Mouse (Mus musculus) hindbrain, embryonic 14.5 days (tissue): Measurements from ENCODE around the gene Rpl39. TPM values are rescaled to one million over a fixed set of nuclear protein-coding genes. Genes with fewer than 3 reads are reported as not detected.
A peak's percentile ranks its signal among the peaks of the same experiment; 100 is the strongest.

Experiments
- ATAC-seq: fragments of 200-750 bp; cut with Nextera tagmentation; 2 replicates; pipeline ENCODE4 v1.8.0; 2017; ENCODE audit warnings: moderate number of reproducible peaks, mild to moderate bottlenecking, moderate TSS enrichment, moderate library complexity; ENCODE audit not compliant: low FRiP score
- DNase-seq: peaks from one replicate; pipeline ENCODE4 v3.0.0-alpha.2; 2015; ENCODE audit warnings: low spot score
- H3K27ac ChIP-seq: fragments of 300-500 bp; sonication (generic); 2 replicates; pipeline ENCODE4 v1.5.1; 2014; ENCODE audit warnings: mild to moderate bottlenecking, moderate library complexity
- H3K27me3 ChIP-seq: fragments of 300-500 bp; sonication (generic); 2 replicates; pipeline ENCODE4 v1.6.1; 2014; ENCODE audit warnings: mild to moderate bottlenecking, low read length, mixed read lengths; ENCODE audit not compliant: control insufficient read depth, insufficient read depth
- H3K36me3 ChIP-seq: fragments of 300-500 bp; sonication (generic); replicated peaks from 2 replicates; pipeline ENCODE4 v1.6.1; 2014; ENCODE audit not compliant: control insufficient read depth, insufficient read depth
- H3K4me1 ChIP-seq: fragments of 300-500 bp; sonication (generic); replicated peaks from 2 replicates; pipeline ENCODE4 v1.6.1; 2014; ENCODE audit warnings: antibody characterized with exemption, low read length, mixed read lengths; ENCODE audit not compliant: control insufficient read depth, insufficient read depth
- H3K4me2 ChIP-seq: fragments of 300-500 bp; sonication (generic); replicated peaks from 2 replicates; pipeline ENCODE4 v1.6.1; 2014; ENCODE audit warnings: mild to moderate bottlenecking, moderate library complexity
- H3K4me3 ChIP-seq: fragments of 300-500 bp; sonication (generic); replicated peaks from 2 replicates; pipeline ENCODE4 v1.5.1; 2014; ENCODE audit warnings: mild to moderate bottlenecking, low read length
- H3K9ac ChIP-seq: fragments of 300-500 bp; sonication (generic); 2 replicates; pipeline ENCODE4 v1.6.1; 2014
- H3K9me3 ChIP-seq: fragments of 300-500 bp; sonication (generic); 2 replicates; pipeline ENCODE4 v1.6.1; 2016; ENCODE audit warnings: low read length; ENCODE audit not compliant: control insufficient read depth
- WGBS: fragments of 180-500 bp; shearing (Covaris S2); extraction: QIAGEN DNeasy Blood & Tissue Kit; methylation state at CpG from one replicate; pipeline ENCODE4 v1.1.7; 2014; 5-methylcytosine and 5-hydroxymethylcytosine counted together
- polyA plus RNA-seq: library from polyadenylated mRNA; unstranded; fragments of >200 nt; fragmentation: Nextera tagmentation; extraction: Ambion mirVana; gene quantifications from 2 replicates; pipeline ENCODE4 v1.2.1, GENCODE M21; 2014

Gene Rpl39
- 293 and 367 TPM in 2 replicates for polyA plus RNA-seq

- Histone ChIP-seq H3K4me3 (peak within 1 kb of the TSS; percentile 57), H3K4me2 (peak within 1 kb of the TSS; percentile 66), H3K36me3 (peaks cover 18% of the 10 kb centered on the region), H3K27ac (peak within 1 kb of the TSS; percentile 88), H3K27me3 (no peaks in the 10 kb centered on the region), H3K4me1 (peaks cover 6% of the 10 kb centered on the region), H3K9me3 (no peaks in the 10 kb centered on the region), H3K9ac (peak within 1 kb of the TSS; percentile 70)
- WGBS: 18% methylated on average over 38 of the region's 38 CpGs
- peak; percentile 96 for ATAC-seq
- DNase-seq: peak; percentile 88
Observed at GRCm38 (mm10) chrX:37084927-37085660, at the start of gene Rpl39. TSS of gene Rpl39 (minus strand) at chrX:37085402.

DNA sequence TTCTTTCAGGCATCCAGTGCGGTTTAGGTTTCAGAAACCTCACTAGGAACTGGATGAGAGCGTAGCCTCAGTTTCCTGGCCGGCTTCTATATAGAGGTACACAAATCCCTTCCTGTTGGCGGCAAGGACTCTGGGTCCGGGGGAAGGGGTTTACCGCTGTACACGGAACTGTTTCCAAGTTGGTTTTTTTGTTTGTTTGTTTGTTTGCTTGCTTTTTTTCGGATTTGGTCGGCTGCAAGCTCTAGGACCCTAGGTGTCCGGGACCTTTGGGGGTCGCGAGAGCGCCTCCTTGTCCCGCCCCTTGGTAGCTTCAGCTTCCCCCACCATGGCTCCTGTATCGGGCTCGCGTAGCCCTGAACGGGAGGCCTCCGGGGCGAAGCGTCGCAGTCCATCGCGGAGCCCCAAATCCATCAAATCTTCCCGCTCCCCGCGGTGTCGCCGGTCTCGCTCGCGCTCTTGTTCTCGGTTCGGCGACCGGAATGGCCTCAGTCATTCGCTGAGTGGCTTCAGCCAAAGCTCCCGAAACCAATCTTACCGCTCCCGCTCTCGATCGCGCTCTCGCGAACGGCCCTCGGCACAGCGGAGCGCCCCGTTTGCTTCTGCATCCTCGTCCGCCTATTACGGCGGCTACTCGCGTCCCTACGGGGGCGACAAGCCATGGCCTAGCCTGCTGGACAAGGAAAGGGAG lies 41.6 kb upstream of the Rpl39 start, which contains the start of gene Nkap:
Gene Nkap, plus strand, starts transcription at position 125 of the 688 bp plus-strand sequence.
- H3K36me3 ChIP-seq: no peaks in the 10 kb centered on the region
- DNase-seq (peak; percentile 83), ATAC-seq (peak; percentile 92)
- no peaks in the 10 kb centered on the region for H3K27me3 ChIP-seq
- H3K4me3 ChIP-seq: peak within 1 kb of the TSS; percentile 64
- H3K27ac ChIP-seq: peak within 1 kb of the TSS; percentile 80
- H3K9me3 ChIP-seq: no peaks in the 10 kb centered on the region
- H3K4me1 ChIP-seq: peaks cover 8% of the 10 kb centered on the region
- H3K4me2 ChIP-seq: peak within 1 kb of the TSS; percentile 61
- 13% methylated on average over 49 of the region's 58 CpGs for WGBS
- peak within 1 kb of the TSS; percentile 84 for H3K9ac ChIP-seq

- no peak overlapping the region for H3K27ac ChIP-seq
- H3K9ac ChIP-seq: no peak overlapping the region
- DNase-seq (no peak), ATAC-seq (no peak)
- no peak overlapping the region for H3K4me2 ChIP-seq
- H3K9me3 ChIP-seq: no peaks in the 10 kb centered on the region
- peaks cover 8% of the 10 kb centered on the region for H3K4me1 ChIP-seq
- no peaks in the 10 kb centered on the region for H3K27me3 ChIP-seq
- 89% methylated on average over 7 of the region's 7 CpGs for WGBS
- H3K4me3 ChIP-seq: no peak overlapping the region
- no peaks in the 10 kb centered on the region for H3K36me3 ChIP-seq
Observed at GRCm38 (mm10) chrX:37125511-37125910, 40.3 kb upstream of the Rpl39 start.

GRCm38 (mm10) chrX:37120212-37120611 lies 35.0 kb upstream of the Rpl39 start:
- Histone ChIP-seq H3K9me3 (no peaks in the 10 kb centered on the region), H3K27ac (no peak overlapping the region), H3K4me1 (no peaks in the 10 kb centered on the region), H3K9ac (no peak overlapping the region), H3K27me3 (no peaks in the 10 kb centered on the region), H3K4me2 (no peak overlapping the region), H3K4me3 (no peak overlapping the region), H3K36me3 (no peaks in the 10 kb centered on the region)
- no peak for DNase-seq
- WGBS: 78% methylated on average over 5 of the region's 5 CpGs
- no peak for ATAC-seq

DNA sequence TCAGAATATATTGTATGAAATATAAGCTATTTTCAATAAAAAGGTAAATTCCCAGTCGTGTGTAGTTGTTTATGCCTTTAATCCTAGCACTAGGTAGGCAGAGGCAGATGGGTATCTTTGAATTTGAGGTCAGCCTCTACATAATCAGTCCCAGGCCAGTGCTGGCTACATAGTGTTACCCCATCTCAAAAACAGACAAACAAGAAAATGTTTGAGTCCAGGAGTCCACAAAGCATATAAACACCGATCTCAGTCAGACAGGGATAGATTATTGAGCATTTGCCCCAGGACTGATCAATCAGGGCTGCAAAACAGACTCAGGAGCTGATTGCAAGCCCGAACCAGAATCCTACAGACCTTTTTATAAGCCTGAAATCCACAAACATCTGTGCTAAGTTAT lies 34.4 kb upstream of the Rpl39 start:
- no peaks in the 10 kb centered on the region for H3K27me3 ChIP-seq
- H3K27ac ChIP-seq: no peak overlapping the region
- no peak overlapping the region for H3K4me2 ChIP-seq
- no peak for DNase-seq
- whole genome bisulfite sequencing: 67% methylated on average over 3 of the region's 3 CpGs
- H3K4me1 ChIP-seq: no peaks in the 10 kb centered on the region
- H3K9ac ChIP-seq: no peak overlapping the region
- H3K4me3 ChIP-seq: no peak overlapping the region
- H3K9me3 ChIP-seq: no peaks in the 10 kb centered on the region
- no peaks in the 10 kb centered on the region for H3K36me3 ChIP-seq
- no peak for ATAC-seq

- WGBS: 40% methylated on average over 2 of the region's 5 CpGs
- no peaks in the 10 kb centered on the region for H3K4me1 ChIP-seq
- H3K4me3 ChIP-seq: no peak overlapping the region
- no peak; the same call in 1 of the 2 replicates for ATAC-seq
- no peaks in the 10 kb centered on the region for H3K27me3 ChIP-seq
- no peaks in the 10 kb centered on the region for H3K36me3 ChIP-seq
- DNase-seq: no peak
- H3K4me2 ChIP-seq: no peak overlapping the region
- H3K9ac ChIP-seq: no peak overlapping the region
- no peaks in the 10 kb centered on the region for H3K9me3 ChIP-seq
- no peak overlapping the region for H3K27ac ChIP-seq
Observed at GRCm38 (mm10) chrX:37117085-37117484, 31.9 kb upstream of the Rpl39 start.

DNA sequence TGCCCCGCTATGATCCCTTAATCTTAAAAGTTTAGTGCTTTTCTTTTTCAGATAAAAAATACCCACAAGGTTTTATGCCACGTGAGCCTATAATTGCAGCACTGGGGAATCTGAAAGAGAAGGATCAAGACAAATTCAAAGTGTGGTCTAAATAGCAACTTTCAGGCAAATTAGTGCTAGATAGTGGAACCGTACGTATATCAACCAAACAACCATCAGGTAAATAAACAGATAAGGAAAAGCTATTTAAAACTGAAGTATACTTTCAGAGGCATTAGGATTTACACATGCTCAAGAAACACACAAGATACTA lies 25.6 kb upstream of the Rpl39 start:
- no peak overlapping the region for H3K4me3 ChIP-seq
- DNase-seq: no peak
- no peak overlapping the region for H3K27ac ChIP-seq
- no peaks in the 10 kb centered on the region for H3K9me3 ChIP-seq
- H3K4me1 ChIP-seq: no peaks in the 10 kb centered on the region; the same call in 1 of the 2 replicates
- H3K27me3 ChIP-seq: no peaks in the 10 kb centered on the region
- H3K9ac ChIP-seq: no peak overlapping the region
- ATAC-seq: no peak
- H3K36me3 ChIP-seq: no peaks in the 10 kb centered on the region
- peak overlapping the region; percentile 60 for H3K4me2 ChIP-seq
- 85% methylated on average over 4 of the region's 4 CpGs for WGBS

DNA sequence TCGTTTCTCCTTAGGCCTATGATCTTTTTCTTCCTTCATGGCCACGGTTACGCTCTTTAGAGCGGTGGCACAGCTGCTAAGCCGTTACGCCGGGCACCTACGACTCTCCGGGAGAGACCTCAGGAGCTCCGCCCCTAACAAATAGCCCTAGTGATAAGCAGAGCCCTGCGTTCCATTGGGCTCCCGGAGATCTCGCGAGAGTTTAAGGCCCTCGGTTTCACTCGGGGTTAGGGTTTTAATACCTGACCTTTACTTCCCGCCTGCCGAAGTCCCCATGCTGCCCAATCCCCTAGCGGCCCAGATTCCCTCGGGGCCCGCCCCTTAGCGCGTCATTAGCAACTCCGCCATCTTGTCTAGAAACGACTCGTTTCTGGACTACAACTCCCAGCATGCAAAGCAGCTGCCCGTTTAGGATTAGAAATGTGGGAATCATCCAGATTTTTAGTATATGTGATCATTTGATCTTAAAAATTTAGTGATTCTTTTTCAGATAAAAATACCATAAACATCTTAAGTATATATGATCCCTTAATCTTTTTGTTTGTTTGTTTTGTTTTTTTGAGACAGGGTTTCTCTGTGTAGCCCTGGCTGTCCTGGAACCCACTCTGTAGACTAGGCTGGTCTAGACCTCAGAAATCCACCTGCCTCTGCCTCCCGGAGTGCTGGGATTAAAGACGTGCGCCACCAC lies 25.1 kb upstream of the Rpl39 start, which contains the start of gene Upf3b:
Gene Upf3b, minus strand, starts transcription at position 130 of the 688 bp plus-strand sequence.
- ATAC-seq: peak; percentile 97
- H3K9me3 ChIP-seq: no peaks in the 10 kb centered on the region
- peak within 1 kb of the TSS; percentile 86 for H3K27ac ChIP-seq

More for the DNA sequence above, 25.1 kb upstream of the Rpl39 start, which contains the start of gene Upf3b:
- Histone ChIP-seq H3K27me3 (no peaks in the 10 kb centered on the region), H3K4me1 (no peaks in the 10 kb centered on the region; the same call in 1 of the 2 replicates), H3K4me2 (peak within 1 kb of the TSS; percentile 60), H3K4me3 (peak within 1 kb of the TSS; percentile 46), H3K36me3 (no peaks in the 10 kb centered on the region), H3K9ac (peak within 1 kb of the TSS; percentile 61)
- 16% methylated on average over 30 of the region's 30 CpGs for WGBS
- peak; percentile 89 for DNase-seq
